Mouse (Mus musculus) hindbrain, embryonic 15.5 days (tissue): ENCODE measurements around the gene Nfix. TPM values are rescaled to one million over a fixed set of nuclear protein-coding genes. Genes with fewer than 3 reads are reported as not detected.

Source experiments
- ATAC-seq: fragments of 200-750 bp; cut with Nextera tagmentation; 2 replicates; pipeline ENCODE4 v1.8.0; 2017; ENCODE audit warnings: low read depth, moderate number of reproducible peaks, moderate TSS enrichment; ENCODE audit not compliant: low FRiP score
- H3K27ac ChIP-seq: fragments of 300-500 bp; sonication (generic); replicated peaks from 2 replicates; pipeline ENCODE4 v1.5.1; 2015; ENCODE audit warnings: mild to moderate bottlenecking, inconsistent platforms
- H3K27me3 ChIP-seq: fragments of 300-500 bp; sonication (generic); 2 replicates; pipeline ENCODE4 v1.6.1; 2015; ENCODE audit warnings: control low read depth, inconsistent platforms
- H3K36me3 ChIP-seq: fragments of 300-500 bp; sonication (generic); 2 replicates; pipeline ENCODE4 v1.6.1; 2015; ENCODE audit warnings: control low read depth, inconsistent platforms
- H3K4me1 ChIP-seq: fragments of 300-500 bp; sonication (generic); replicated peaks from 2 replicates; pipeline ENCODE4 v1.6.1; 2015; ENCODE audit warnings: control low read depth, inconsistent platforms
- H3K4me2 ChIP-seq: fragments of 300-500 bp; sonication (generic); 2 replicates; pipeline ENCODE4 v1.6.1; 2015; ENCODE audit warnings: moderate library complexity, mild to moderate bottlenecking, inconsistent platforms
- H3K4me3 ChIP-seq: fragments of 300-500 bp; sonication (generic); 2 replicates; pipeline ENCODE4 v1.5.1; 2015; ENCODE audit warnings: mild to moderate bottlenecking, inconsistent platforms
- H3K9ac ChIP-seq: fragments of 300-500 bp; sonication (generic); 2 replicates; pipeline ENCODE4 v1.6.1; 2015; ENCODE audit warnings: inconsistent platforms
- H3K9me3 ChIP-seq: fragments of 300-500 bp; sonication (generic); 2 replicates; pipeline ENCODE4 v1.6.1; 2016; ENCODE audit warnings: control low read depth, inconsistent platforms
- WGBS: fragments of 180-500 bp; shearing (Covaris S2); methylation state at CpG from one replicate; pipeline ENCODE4 v1.1.7; 2015; 5-methylcytosine and 5-hydroxymethylcytosine counted together
- polyA plus RNA-seq: library from polyadenylated mRNA; unstranded; fragments of >200 nt; fragmentation: Nextera tagmentation; extraction: Ambion mirVana; gene quantifications from 2 replicates; pipeline ENCODE4 v1.2.1, GENCODE M21; 2015

Gene Nfix
- polyA plus RNA-seq, 1 experiment from 2014 or later, result 87.6 TPM

GRCm38 (mm10) chr8:84774473-84774911, 25.7 kb downstream of the Nfix start:
- H3K4me3 ChIP-seq, result peak overlapping the region; percentile 12; the same call in 1 of the 2 replicates
- H3K36me3 ChIP-seq, result no peaks in the 10 kb centered on the region
- no peak overlapping the region for H3K9ac ChIP-seq
- ATAC-seq, result peak; percentile 75
- peak overlapping the region; percentile 48 for H3K4me2 ChIP-seq
- WGBS, result 3% methylated on average over 10 of the region's 10 CpGs
- H3K9me3 ChIP-seq, result no peaks in the 10 kb centered on the region
- H3K4me1 ChIP-seq, result peaks cover 62% of the 10 kb centered on the region
- H3K27ac ChIP-seq, result peak overlapping the region; percentile 83
- peaks cover 62% of the 10 kb centered on the region for H3K27me3 ChIP-seq

GRCm38 (mm10) chr8:84773833-84774232, 26.3 kb downstream of the Nfix start:
- H3K9me3 ChIP-seq, result no peaks in the 10 kb centered on the region
- 0% methylated on average over 18 of the region's 19 CpGs for WGBS
- peak overlapping the region; percentile 19; the same call in 1 of the 2 replicates for H3K9ac ChIP-seq
- H3K4me2 ChIP-seq, result peak overlapping the region; percentile 48
- H3K27ac ChIP-seq, result peak overlapping the region; percentile 83
- no peaks in the 10 kb centered on the region for H3K36me3 ChIP-seq
- H3K4me1 ChIP-seq, result peaks cover 57% of the 10 kb centered on the region
- peak overlapping the region; percentile 36 for H3K4me3 ChIP-seq
- peaks cover 66% of the 10 kb centered on the region for H3K27me3 ChIP-seq
- ATAC-seq, result peak; percentile 89

GRCm38 (mm10) chr8:84773304-84773703, 26.8 kb downstream of the Nfix start:
- H3K4me2 ChIP-seq, result peak overlapping the region; percentile 48
- peak overlapping the region; percentile 36 for H3K4me3 ChIP-seq
- no peaks in the 10 kb centered on the region for H3K9me3 ChIP-seq
- H3K36me3 ChIP-seq, result no peaks in the 10 kb centered on the region
- ATAC-seq, result no peak
- peak overlapping the region; percentile 83 for H3K27ac ChIP-seq
- H3K4me1 ChIP-seq, result peaks cover 52% of the 10 kb centered on the region
- peak overlapping the region; percentile 37; the same call in 1 of the 2 replicates for H3K9ac ChIP-seq
- under 1% methylated on average over 9 of the region's 9 CpGs for WGBS
- H3K27me3 ChIP-seq, result peaks cover 65% of the 10 kb centered on the region

- peak overlapping the region; percentile 83 for H3K27ac ChIP-seq
- peaks cover 59% of the 10 kb centered on the region for H3K27me3 ChIP-seq
- H3K9ac ChIP-seq, result peak overlapping the region; percentile 37; the same call in 1 of the 2 replicates
- H3K9me3 ChIP-seq, result no peaks in the 10 kb centered on the region
- H3K36me3 ChIP-seq, result no peaks in the 10 kb centered on the region
- peaks cover 49% of the 10 kb centered on the region for H3K4me1 ChIP-seq
- ATAC-seq, result no peak
- 3% methylated on average over 2 of the region's 3 CpGs for WGBS
- H3K4me3 ChIP-seq, result peak overlapping the region; percentile 36
- H3K4me2 ChIP-seq, result peak overlapping the region; percentile 48
Observed at GRCm38 (mm10) chr8:84772628-84773027, 27.5 kb downstream of the Nfix start.

- 5% methylated on average over 34 of the region's 34 CpGs for WGBS
- Histone ChIP-seq H3K9ac (peak overlapping the region; percentile 45), H3K36me3 (no peaks in the 10 kb centered on the region), H3K9me3 (no peaks in the 10 kb centered on the region), H3K27ac (peak overlapping the region; percentile 65), H3K4me1 (peaks cover 55% of the 10 kb centered on the region), H3K27me3 (peaks cover 58% of the 10 kb centered on the region), H3K4me3 (peak overlapping the region; percentile 36), H3K4me2 (peak overlapping the region; percentile 48)
- no peak for ATAC-seq
Observed at GRCm38 (mm10) chr8:84771941-84772378, 28.2 kb downstream of the Nfix start.

- no peaks in the 10 kb centered on the region for H3K9me3 ChIP-seq
- H3K9ac ChIP-seq, result peak overlapping the region; percentile 45
- 26% methylated on average over 5 of the region's 5 CpGs for WGBS
- peak overlapping the region; percentile 65 for H3K27ac ChIP-seq
- H3K4me2 ChIP-seq, result peak overlapping the region; percentile 48
- H3K27me3 ChIP-seq, result peaks cover 59% of the 10 kb centered on the region
- no peaks in the 10 kb centered on the region for H3K36me3 ChIP-seq
- H3K4me1 ChIP-seq, result peaks cover 59% of the 10 kb centered on the region
- peak overlapping the region; percentile 36 for H3K4me3 ChIP-seq
- no peak for ATAC-seq
Observed at GRCm38 (mm10) chr8:84771000-84771687, 29.0 kb downstream of the Nfix start.

- peak overlapping the region; percentile 45; the same call in 1 of the 2 replicates for H3K9ac ChIP-seq
- peaks cover 51% of the 10 kb centered on the region for H3K27me3 ChIP-seq
- no peak for ATAC-seq
Observed at GRCm38 (mm10) chr8:84770100-84770953, 29.8 kb downstream of the Nfix start.

GRCm38 (mm10) chr8:84769324-84769723, 30.8 kb downstream of the Nfix start:
- Histone ChIP-seq H3K9me3 (no peaks in the 10 kb centered on the region), H3K9ac (no peak overlapping the region), H3K27ac (no peak overlapping the region), H3K36me3 (no peaks in the 10 kb centered on the region), H3K4me3 (peak overlapping the region; percentile 36; the same call in 1 of the 2 replicates), H3K27me3 (peaks cover 53% of the 10 kb centered on the region), H3K4me2 (peak overlapping the region; percentile 48), H3K4me1 (peaks cover 61% of the 10 kb centered on the region)
- no peak for ATAC-seq
- WGBS, result 76% methylated on average over 8 of the region's 8 CpGs

More at GRCm38 (mm10) chr8:84770100-84770953, 29.8 kb downstream of the Nfix start:
- Histone ChIP-seq H3K4me1 (peaks cover 59% of the 10 kb centered on the region), H3K36me3 (no peaks in the 10 kb centered on the region), H3K4me3 (peak overlapping the region; percentile 36), H3K9me3 (no peaks in the 10 kb centered on the region), H3K27ac (no peak overlapping the region), H3K4me2 (peak overlapping the region; percentile 48)
- 31% methylated on average over 12 of the region's 12 CpGs for WGBS

- no peaks in the 10 kb centered on the region for H3K36me3 ChIP-seq
- H3K4me1 ChIP-seq, result peaks cover 59% of the 10 kb centered on the region
- no peaks in the 10 kb centered on the region for H3K9me3 ChIP-seq
- 0 out of 2 replicates have a peak overlapping the region, but pooled peaks have one; percentile 0 for H3K4me3 ChIP-seq
- WGBS, result 83% methylated on average over 14 of the region's 14 CpGs
- no peak overlapping the region for H3K9ac ChIP-seq
- no peak overlapping the region for H3K27ac ChIP-seq
- H3K27me3 ChIP-seq, result peaks cover 55% of the 10 kb centered on the region
- no peak for ATAC-seq
- peak overlapping the region; percentile 48 for H3K4me2 ChIP-seq
Observed at GRCm38 (mm10) chr8:84768343-84769095, 31.6 kb downstream of the Nfix start.

GRCm38 (mm10) chr8:84767221-84767620, 32.9 kb downstream of the Nfix start:
- H3K9me3 ChIP-seq, result no peaks in the 10 kb centered on the region
- H3K4me1 ChIP-seq, result peaks cover 53% of the 10 kb centered on the region
- peak overlapping the region; percentile 48 for H3K4me2 ChIP-seq
- H3K27me3 ChIP-seq, result peaks cover 56% of the 10 kb centered on the region
- H3K27ac ChIP-seq, result no peak overlapping the region
- no peak for ATAC-seq
- 77% methylated on average over 10 of the region's 10 CpGs for WGBS
- no peak overlapping the region for H3K9ac ChIP-seq
- H3K36me3 ChIP-seq, result no peaks in the 10 kb centered on the region
- H3K4me3 ChIP-seq, result no peak overlapping the region

- Histone ChIP-seq H3K36me3 (no peaks in the 10 kb centered on the region), H3K4me2 (peak overlapping the region; percentile 48), H3K9ac (peak overlapping the region; percentile 1; the same call in 1 of the 2 replicates), H3K4me1 (peaks cover 47% of the 10 kb centered on the region), H3K27ac (peak overlapping the region; percentile 54; the same call in 1 of the 2 replicates), H3K27me3 (peaks cover 57% of the 10 kb centered on the region), H3K4me3 (0 out of 2 replicates have a peak overlapping the region, but pooled peaks have one; percentile 0), H3K9me3 (no peaks in the 10 kb centered on the region)
- no peak for ATAC-seq
- WGBS, result 39% methylated on average over 9 of the region's 9 CpGs
Observed at GRCm38 (mm10) chr8:84766422-84766821, 33.7 kb downstream of the Nfix start.
